ENCODE assay signal across 8 mouse cellular contexts in the genomic region with DNA sequence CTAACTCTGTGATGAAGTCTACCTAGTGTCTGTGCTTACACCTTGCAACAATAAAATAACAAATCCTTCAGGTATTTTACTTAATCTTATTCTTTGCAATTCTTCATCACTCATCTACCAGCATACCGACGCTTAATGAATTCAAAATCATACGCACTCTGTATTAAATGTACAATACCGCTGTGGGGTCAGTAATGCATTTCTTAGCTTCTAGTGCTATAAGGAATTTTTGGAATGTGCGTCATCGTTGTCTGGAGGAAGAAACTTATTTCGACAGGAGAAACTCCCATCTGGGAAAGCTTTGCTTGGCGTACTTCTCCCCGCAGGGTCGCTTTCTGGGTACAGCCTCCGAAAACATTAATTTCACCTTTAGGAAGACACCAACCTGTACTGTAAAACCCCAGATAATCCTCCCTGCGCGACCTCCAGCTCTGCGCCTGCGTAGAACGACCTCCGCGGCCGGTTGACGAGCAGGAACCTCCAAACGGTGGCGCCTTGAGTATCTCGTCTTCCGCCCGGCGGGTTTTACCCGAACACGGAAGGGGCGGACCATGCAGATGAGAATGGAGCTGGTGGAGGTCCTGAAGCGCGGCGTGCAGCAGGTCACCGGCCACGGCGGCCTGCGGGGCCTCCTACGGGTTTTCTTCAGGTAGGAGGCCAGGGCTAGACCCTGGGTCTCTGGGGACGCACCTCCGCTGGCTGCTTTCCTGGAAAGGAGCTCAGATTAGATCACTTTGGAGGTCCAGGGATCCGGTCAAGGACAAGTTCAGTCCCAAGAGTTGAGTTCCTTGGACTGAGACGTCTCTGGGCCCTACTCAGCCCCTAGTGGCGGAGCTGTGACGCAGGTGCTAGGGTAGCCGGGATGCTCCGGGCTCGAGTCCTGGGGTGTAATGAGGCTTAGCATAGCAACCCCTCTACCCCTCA. TPM values are rescaled to one million over a fixed set of nuclear protein-coding genes. Genes with fewer than 3 reads are reported as not detected.
DNase-seq lines count a peak whose midpoint lies in the region; ATAC-seq and TF ChIP-seq lines count a peak whose summit lies in the region.

Gene Ndufa12 (plus strand): TSS at position 239 of the 924 bp plus-strand sequence.

- H3K36me3 ChIP-seq in hindbrain, postnatal 0 days (ENCODE audit: insufficient read depth, low read length), result peaks cover 19% of the 10 kb centered on the region

- H3K4me2 ChIP-seq in hindbrain, postnatal 0 days (ENCODE audit: low read depth, low read length), result peak within 1 kb of the TSS; percentile 66

- under 1% methylated on average over 46 of the region's 46 CpGs for WGBS in hindbrain, postnatal 0 days

- TF ChIP-seq CTCF in gastrocnemius, adult 2 months (IDR thresholded peaks at IDR 0.05), result peak; percentile 64
- TF ChIP-seq CTCF in hindbrain, postnatal 0 days (IDR thresholded peaks at IDR 0.05; ENCODE audit: low read depth), result peak; percentile 66
- peak; percentile 48 for TF ChIP-seq CTCF in left cerebral cortex, adult 2 months (IDR thresholded peaks at IDR 0.05)

- ATAC-seq in common myeloid progenitor, adult 5-6 weeks (replicated peaks; ENCODE audit: low read depth, poor library complexity, severe bottlenecking), result peak; percentile 100
- ATAC-seq in hindbrain, postnatal 0 days, result peak; percentile 97
- peak; percentile 99 for ATAC-seq in megakaryocyte, adult 5-6 weeks (ENCODE audit: poor library complexity, severe bottlenecking)

- H3K4me1 ChIP-seq in hindbrain, postnatal 0 days (ENCODE audit: insufficient read depth, low read length), result no peaks in the 10 kb centered on the region

- H3K9ac ChIP-seq in hindbrain, postnatal 0 days (replicated peaks; ENCODE audit: low read length), result peak within 1 kb of the TSS; percentile 60

- H3K9me3 ChIP-seq in hindbrain, postnatal 0 days (ENCODE audit: low read length), result no peaks in the 10 kb centered on the region

- no peaks in the 10 kb centered on the region for H3K27me3 ChIP-seq in hindbrain, postnatal 0 days (ENCODE audit: insufficient read depth, low read length)

- peak within 1 kb of the TSS; percentile 97 for H3K4me3 ChIP-seq in gastrocnemius, adult 2 months
- peak within 1 kb of the TSS; percentile 72 for H3K4me3 ChIP-seq in hindbrain, postnatal 0 days (ENCODE audit: low read length)
- H3K4me3 ChIP-seq in left cerebral cortex, adult 2 months, result peak within 1 kb of the TSS; percentile 92

- H3K27ac ChIP-seq in gastrocnemius, adult 2 months, result peak within 1 kb of the TSS; percentile 96
- peak within 1 kb of the TSS; percentile 76 for H3K27ac ChIP-seq in hindbrain, postnatal 0 days
- H3K27ac ChIP-seq in left cerebral cortex, adult 2 months, result peak within 1 kb of the TSS; percentile 92

- peak; percentile 97 for DNase-seq in ZHBTc4 (ENCODE audit: low read depth, low spot score)
- peak; percentile 96 for DNase-seq in gastrocnemius, adult 2 months
- peak; percentile 97 for DNase-seq in hindbrain, postnatal 0 days (ENCODE audit: low spot score)
- DNase-seq in left cerebral cortex, adult 2 months (ENCODE audit: extremely low spot score in 1 of 2, low spot score in 2 of 2), result peak; percentile 94 to 96
- peak; percentile 97 to 98 for DNase-seq in right cerebral cortex, adult 2 months (ENCODE audit: low spot score in 2 of 2)
- peak; percentile 94 for DNase-seq in urinary bladder, postnatal 14 days (ENCODE audit: low spot score)

- intact Hi-C loops in gastrocnemius, adult 2 months (cut with DNase I), result loop anchor here (5.0 kb wide), 1 partner anchor 51 kb away; the partner anchor contains the start of gene Nr2c1
- intact Hi-C loops in left cerebral cortex, adult 2 months (cut with DNase I), result loop anchor here (5.0 kb wide), 1 partner anchor 161 kb away; the partner anchor contains the start of genes Fgd6 and Vezt

RNA-seq across cellular contexts. Expression of gene Ndufa12, which starts in this region (rescaled TPM):
- total RNA-seq in common myeloid progenitor, adult 5-6 weeks (2017), result 335 and 403 TPM in 2 replicates
- total RNA-seq in gastrocnemius, adult 2 months (2021), result 100 to 1,000 TPM; 596 to 744 TPM
- 203 and 253 TPM in 2 replicates for total RNA-seq in hindbrain, postnatal 0 days (2014; rRNA removed)
- polyA plus RNA-seq in hindbrain, postnatal 0 days (2015; fragmentation: Nextera tagmentation; extraction: Ambion mirVana), result 611 and 624 TPM in 2 replicates
- 100 to 1,000 TPM; 218 to 239 TPM for total RNA-seq in left cerebral cortex, adult 2 months (2021)
- total RNA-seq in megakaryocyte, adult 5-6 weeks (2015), result 57.3 and 61.5 TPM in 2 replicates
- 166 and 181 TPM in 2 replicates for total RNA-seq in megakaryocyte, adult 5-6 weeks (2017)

Comparison
In these comparisons a context has a peak if more than half of its experiments do, and no peak if none do; other contexts are left out.
1. Peak in every context shown above with its lines: DNase-seq, ATAC-seq, H3K4me3 ChIP-seq and H3K27ac ChIP-seq.